Mouse (Mus musculus): ENCODE measurements around the gene Gm11492. TPM values are rescaled to one million over a fixed set of nuclear protein-coding genes. Genes with fewer than 3 reads are reported as not detected.

Gene Gm11492
- polyA plus RNA-seq, 3 experiments from 2014 or later: not detected

- no peak for ATAC-seq
Measured at GRCm38 (mm10) chr11:87579713-87580112, 13.3 kb downstream of the Gm11492 start.

GRCm38 (mm10) chr11:87580543-87581085, 14.2 kb downstream of the Gm11492 start:
- no peak for ATAC-seq

GRCm38 (mm10) chr11:87581161-87581865, 14.9 kb downstream of the Gm11492 start:
- no peak for ATAC-seq

- ATAC-seq: no peak
Measured at GRCm38 (mm10) chr11:87581933-87582710, 15.7 kb downstream of the Gm11492 start.

- no peak for ATAC-seq
Measured at GRCm38 (mm10) chr11:87583291-87584034, 17.0 kb downstream of the Gm11492 start.

- ATAC-seq: no peak
Measured at GRCm38 (mm10) chr11:87584711-87585505, 18.5 kb downstream of the Gm11492 start.

- ATAC-seq: no peak
Measured at GRCm38 (mm10) chr11:87587211-87587874, 20.9 kb downstream of the Gm11492 start.

- ATAC-seq: no peak
Measured at GRCm38 (mm10) chr11:87589605-87590004, 23.2 kb downstream of the Gm11492 start.

- no peak for ATAC-seq
Measured at GRCm38 (mm10) chr11:87590841-87591525, 24.5 kb downstream of the Gm11492 start.

GRCm38 (mm10) chr11:87591526-87592353, 25.3 kb downstream of the Gm11492 start, which contains the start of gene Mtmr4:
Gene Mtmr4, plus strand, starts transcription at chr11:87592162.
- peak; percentile 92 for ATAC-seq

GRCm38 (mm10) chr11:87592354-87592695, 25.9 kb downstream of the Gm11492 start:
- ATAC-seq: no peak

- ATAC-seq: no peak
Measured at GRCm38 (mm10) chr11:87592713-87593598, 26.5 kb downstream of the Gm11492 start.

- no peak for ATAC-seq
Measured at GRCm38 (mm10) chr11:87595327-87595841, 28.9 kb downstream of the Gm11492 start.

GRCm38 (mm10) chr11:87595976-87596375, 29.5 kb downstream of the Gm11492 start:
- no peak for ATAC-seq

- no peak for ATAC-seq
Measured at GRCm38 (mm10) chr11:87596492-87596891, 30.0 kb downstream of the Gm11492 start.

GRCm38 (mm10) chr11:87597061-87597460, 30.6 kb downstream of the Gm11492 start:
- no peak for ATAC-seq

- ATAC-seq: no peak
Measured at GRCm38 (mm10) chr11:87599395-87600089, 33.1 kb downstream of the Gm11492 start.

GRCm38 (mm10) chr11:87600322-87600853, 33.9 kb downstream of the Gm11492 start:
- ATAC-seq: no peak
